In genomic region chr2:71865935-71866334, GRCm38 (mm10) we compare ENCODE assay signal across 15 mouse cellular contexts. TPM values are rescaled to one million over a fixed set of nuclear protein-coding genes. Genes with fewer than 3 reads are reported as not detected.
DNase-seq lines count a peak whose midpoint lies in the region; ATAC-seq and TF ChIP-seq lines count a peak whose summit lies in the region.
"Had no signal": no experiment of that assay in that cellular context is flagged by ENCODE, and none has a peak within 500 bp of the region (broad histone marks: within the 10 kb centered on the region; RNA-seq: fewer than 3 reads in every experiment).

No protein-coding gene starts in this region.

- H3K9ac ChIP-seq in heart, adult 2 months (ENCODE audit: low read depth, low read length): no peak overlapping the region
- no peak overlapping the region for H3K9ac ChIP-seq in stomach, postnatal 0 days (ENCODE audit: low read length)
- H3K9ac ChIP-seq: kidney, embryonic 15.5 days had no signal

- no peak for TF ChIP-seq CTCF in heart, adult 2 months (IDR thresholded peaks at IDR 0.05)
- no peak for TF ChIP-seq CTCF in thymus, adult 2 months (IDR thresholded peaks at IDR 0.05; ENCODE audit: borderline replicate concordance, control insufficient read depth, extremely low read depth, insufficient read depth, low read length, poor library complexity)
- no peak for TF ChIP-seq CTCF in stomach, postnatal 0 days (IDR thresholded peaks at IDR 0.05; ENCODE audit: low read depth)

- no peak for DNase-seq in heart, adult 2 months
- DNase-seq in heart, postnatal 36 days: no peak
- no peak for DNase-seq in thymus, adult 2 months
- no peak for DNase-seq in thymus, adult 18-20 months
- no peak for DNase-seq in stomach, postnatal 0 days (ENCODE audit: low spot score)
- no peak for DNase-seq in adrenal gland, postnatal 14 days
- no peak for DNase-seq in midbrain, embryonic 10.5 days (ENCODE audit: low spot score)
- DNase-seq: cerebellum, adult 2 months; retina, postnatal 1 day had no signal

- H3K4me2 ChIP-seq in stomach, postnatal 0 days (replicated peaks; ENCODE audit: low read depth): no peak overlapping the region
- H3K4me2 ChIP-seq: kidney, embryonic 15.5 days had no signal

- H3K4me3 ChIP-seq in heart, adult 2 months: no peak overlapping the region
- H3K4me3 ChIP-seq in thymus, adult 2 months (ENCODE audit: control insufficient read depth, insufficient read depth, low read length): no peak overlapping the region
- H3K4me3 ChIP-seq in brown adipose tissue, adult 24 weeks (ENCODE audit: insufficient read depth, low read depth, low read length): no peak overlapping the region
- H3K4me3 ChIP-seq in stomach, postnatal 0 days (ENCODE audit: low read depth, low read length): no peak overlapping the region
- no peak overlapping the region for H3K4me3 ChIP-seq in midbrain, embryonic 10.5 days
- H3K4me3 ChIP-seq: forebrain, embryonic 10.5 days; kidney, embryonic 15.5 days had no signal

- no peak for TF ChIP-seq EP300 in heart, adult 2 months (IDR thresholded peaks at IDR 0.05; ENCODE audit: insufficient read depth, low read depth, low read length)
- no peak for TF ChIP-seq EP300 in stomach, postnatal 0 days (optimal IDR thresholded peaks at IDR 0.05)

- intact Hi-C loops in heart, adult 2 months (cut with DNase I): no loop called here
- intact Hi-C loops in heart, postnatal 36 days (cut with DNase I): no loop called here

- H3K27ac ChIP-seq in heart, adult 2 months: peak overlapping the region; percentile 80; the same call in 1 of the 2 replicates
- peak overlapping the region; percentile 99 for H3K27ac ChIP-seq in thymus, adult 2 months (ENCODE audit: control insufficient read depth, insufficient read depth, low read length)
- peak overlapping the region; percentile 84 for H3K27ac ChIP-seq in brown adipose tissue, adult 24 weeks (replicated peaks; ENCODE audit: low read depth, low read length)
- no peak overlapping the region for H3K27ac ChIP-seq in stomach, postnatal 0 days (replicated peaks)
- no peak overlapping the region for H3K27ac ChIP-seq in midbrain, embryonic 10.5 days (replicated peaks)
- H3K27ac ChIP-seq: forebrain, embryonic 10.5 days had no signal

- 0 out of 2 replicates have a peak, but pooled peaks have one; percentile 49 for ATAC-seq in stomach, postnatal 0 days (ENCODE audit: low FRiP score, low TSS enrichment)
- ATAC-seq: hindbrain, embryonic 16.5 days; lung, postnatal 0 days; Patski had no signal

- no peaks in the 10 kb centered on the region for H3K9me3 ChIP-seq in stomach, postnatal 0 days (ENCODE audit: control insufficient read depth, low read length)
- H3K9me3 ChIP-seq in midbrain, embryonic 10.5 days (replicated peaks): no peaks in the 10 kb centered on the region
- H3K9me3 ChIP-seq: forebrain, embryonic 10.5 days; kidney, embryonic 15.5 days had no signal

- whole genome bisulfite sequencing in heart, adult 2 months: 48% methylated on average over 3 of the region's 3 CpGs
- WGBS in thymus, adult 2 months: 48% methylated on average over 3 of the region's 3 CpGs
- WGBS in stomach, postnatal 0 days: 47% methylated on average over 3 of the region's 3 CpGs
- 78% methylated on average over 3 of the region's 3 CpGs for WGBS in midbrain, embryonic 10.5 days

- TF ChIP-seq POLR2A in heart, adult 2 months (IDR thresholded peaks at IDR 0.05; ENCODE audit: insufficient read depth, low read depth, low read length): no peak
- no peak for TF ChIP-seq POLR2A in thymus, adult 2 months (IDR thresholded peaks at IDR 0.05; ENCODE audit: control insufficient read depth, extremely low read depth, insufficient read depth, low read length, poor library complexity)

- no peaks in the 10 kb centered on the region for H3K79me2 ChIP-seq in heart, adult 2 months (replicated peaks; ENCODE audit: control insufficient read depth, insufficient read depth, low read length)

- peaks cover 9% of the 10 kb centered on the region for H3K36me3 ChIP-seq in heart, adult 2 months (ENCODE audit: control insufficient read depth, insufficient read depth, low read length)
- no peaks in the 10 kb centered on the region for H3K36me3 ChIP-seq in thymus, adult 2 months (ENCODE audit: control insufficient read depth, insufficient read depth, low read length)
- no peaks in the 10 kb centered on the region for H3K36me3 ChIP-seq in stomach, postnatal 0 days (ENCODE audit: control insufficient read depth, insufficient read depth, low read length)
- H3K36me3 ChIP-seq in midbrain, embryonic 10.5 days: no peaks in the 10 kb centered on the region
- H3K36me3 ChIP-seq: forebrain, embryonic 10.5 days; kidney, embryonic 15.5 days had no signal

- H3K27me3 ChIP-seq in heart, adult 2 months (ENCODE audit: control insufficient read depth, insufficient read depth, low read length): no peaks in the 10 kb centered on the region
- H3K27me3 ChIP-seq in thymus, adult 2 months (ENCODE audit: control insufficient read depth, insufficient read depth, low read length): no peaks in the 10 kb centered on the region
- H3K27me3 ChIP-seq in stomach, postnatal 0 days (ENCODE audit: control insufficient read depth, insufficient read depth, low read length): no peaks in the 10 kb centered on the region
- no peaks in the 10 kb centered on the region for H3K27me3 ChIP-seq in midbrain, embryonic 10.5 days (ENCODE audit: low read depth, poor library complexity, severe bottlenecking)
- H3K27me3 ChIP-seq: kidney, embryonic 15.5 days; Patski had no signal

- peaks cover 15% of the 10 kb centered on the region for H3K4me1 ChIP-seq in heart, adult 2 months (ENCODE audit: control insufficient read depth, insufficient read depth, low read length)
- peaks cover 34% of the 10 kb centered on the region for H3K4me1 ChIP-seq in thymus, adult 2 months (replicated peaks; ENCODE audit: control insufficient read depth, insufficient read depth, low read length)
- peaks cover 13% of the 10 kb centered on the region; the same call in 1 of the 2 replicates for H3K4me1 ChIP-seq in brown adipose tissue, adult 24 weeks (ENCODE audit: control insufficient read depth, insufficient read depth, insufficient read length, low read length)
- no peaks in the 10 kb centered on the region for H3K4me1 ChIP-seq in stomach, postnatal 0 days (replicated peaks; ENCODE audit: control insufficient read depth, insufficient read depth)
- H3K4me1 ChIP-seq in midbrain, embryonic 10.5 days: peaks cover 12% of the 10 kb centered on the region

RNA-seq across cellular contexts. Expression of gene Pdk1, which starts 7.1 kb away (rescaled TPM):
- 100 to 1,000 TPM; 142 to 170 TPM for total RNA-seq in heart, adult 2 months (2021)
- 28.9 and 62.2 TPM in 2 replicates for polyA plus RNA-seq in heart, adult 2 months (2012; rRNA removed)
- total RNA-seq in heart, postnatal 36 days (2021): 100 to 1,000 TPM; 138 to 171 TPM
- 43.7 and 50.6 TPM in 2 replicates for polyA plus RNA-seq in thymus, adult 2 months (2012; rRNA removed)
- polyA plus RNA-seq in brown adipose tissue, adult 24 weeks (2012; ENCODE audit: insufficient read depth, insufficient read length, missing spikeins): 76.5 and 93.5 TPM in 2 replicates
- polyA plus RNA-seq in stomach, postnatal 0 days (2015; fragmentation: Nextera tagmentation; extraction: Ambion mirVana): 35.4 and 37.4 TPM in 2 replicates
- 37.5 and 55.5 TPM in 2 replicates for total RNA-seq in adrenal gland, postnatal 14 days (2021)
- 41.3 and 53.8 TPM in 2 replicates for polyA plus RNA-seq in midbrain, embryonic 10.5 days (2016; fragmentation: Nextera tagmentation; extraction: Ambion mirVana)

Comparison
In these comparisons a context has a peak if more than half of its experiments do, and no peak if none do; other contexts are left out.
1. H3K27ac ChIP-seq: peak in heart, adult 2 months (single experiment), thymus, adult 2 months (single experiment) and brown adipose tissue, adult 24 weeks (single experiment); none in stomach, postnatal 0 days (single experiment) and midbrain, embryonic 10.5 days (single experiment).